Mouse (Mus musculus): ENCODE measurements at regions not wholly inside any gene's neighbourhood (a gene's known extent, or its start where the extent isn't known, plus 50 kb on each side); places are given as distances from the start of the nearest gene placed in this dataset.
A peak's percentile ranks its signal among the peaks of the same experiment; 100 is the strongest.
"Not testable (repeated sequence)": the region's sequence is repeated elsewhere in the genome, so short reads cannot be mapped to it uniquely, and the experiment has no call there.

GRCm38 (mm10) chr4:51868250-51868649, 570.8 kb upstream of the Smc2 start:
- Histone ChIP-seq H3K27ac (no peak overlapping the region), H3K4me3 (no peak overlapping the region)
- DNase-seq (ENCODE audit: low spot score in 2 of 2) = no peak
- TF ChIP-seq CTCF (conservative IDR thresholded peaks at IDR 0.05) = no peak

- DNase-seq (ENCODE audit: low spot score in 2 of 2); H3K4me3 ChIP-seq; H3K27ac ChIP-seq: not testable (repeated sequence)
Observed at GRCm38 (mm10) chr4:51868716-51869115, 570.3 kb upstream of the Smc2 start.

GRCm38 (mm10) chr4:51885460-51885859, 553.6 kb upstream of the Smc2 start:
- no peak for TF ChIP-seq CTCF (conservative IDR thresholded peaks at IDR 0.05)
- Histone ChIP-seq H3K4me3 (no peak overlapping the region), H3K27ac (no peak overlapping the region)
- no peak for DNase-seq (ENCODE audit: low spot score in 2 of 2)

- TF ChIP-seq CTCF (conservative IDR thresholded peaks at IDR 0.05) = no peak
- DNase-seq (ENCODE audit: low spot score in 2 of 2) = no peak
- no peak overlapping the region for H3K4me3 ChIP-seq
- H3K27ac ChIP-seq = no peak overlapping the region
Observed at GRCm38 (mm10) chr4:51889280-51889679, 549.8 kb upstream of the Smc2 start.

GRCm38 (mm10) chr4:51928245-51928644, 510.8 kb upstream of the Smc2 start:
- Histone ChIP-seq H3K27ac (no peak overlapping the region), H3K4me3 (no peak overlapping the region)
- no peak for DNase-seq (ENCODE audit: low spot score in 2 of 2)
- TF ChIP-seq CTCF (conservative IDR thresholded peaks at IDR 0.05) = no peak

GRCm38 (mm10) chr4:51969751-51970150, 469.3 kb upstream of the Smc2 start:
- peak overlapping the region; percentile 22 for H3K4me3 ChIP-seq
- DNase-seq (ENCODE audit: low spot score in 2 of 2) = peak in 1 of 2 experiments; percentile 19
- peak overlapping the region; percentile 70 for H3K27ac ChIP-seq
- TF ChIP-seq CTCF (conservative IDR thresholded peaks at IDR 0.05) = no peak

- H3K27ac ChIP-seq = no peak overlapping the region
- no peak for DNase-seq (ENCODE audit: low spot score in 2 of 2)
- no peak overlapping the region for H3K4me3 ChIP-seq
- no peak for TF ChIP-seq CTCF (conservative IDR thresholded peaks at IDR 0.05)
Observed at GRCm38 (mm10) chr4:51978962-51979361, 460.1 kb upstream of the Smc2 start.

GRCm38 (mm10) chr4:51992482-51992881, 446.6 kb upstream of the Smc2 start:
- no peak for DNase-seq (ENCODE audit: low spot score in 2 of 2)
- Histone ChIP-seq H3K27ac (no peak overlapping the region), H3K4me3 (no peak overlapping the region)
- no peak for TF ChIP-seq CTCF (conservative IDR thresholded peaks at IDR 0.05)

- TF ChIP-seq CTCF (conservative IDR thresholded peaks at IDR 0.05) = no peak
- no peak overlapping the region for H3K27ac ChIP-seq
- DNase-seq (ENCODE audit: low spot score in 2 of 2) = no peak
- H3K4me3 ChIP-seq = no peak overlapping the region
Observed at GRCm38 (mm10) chr4:52036765-52037353, 402.2 kb upstream of the Smc2 start.

GRCm38 (mm10) chr4:52043404-52043803, 395.6 kb upstream of the Smc2 start:
- no peak for TF ChIP-seq CTCF (conservative IDR thresholded peaks at IDR 0.05)
- DNase-seq (ENCODE audit: low spot score in 2 of 2) = no peak
- Histone ChIP-seq H3K27ac (no peak overlapping the region), H3K4me3 (no peak overlapping the region)

GRCm38 (mm10) chr4:52050948-52051347, 388.1 kb upstream of the Smc2 start:
- DNase-seq (ENCODE audit: low spot score in 2 of 2) = peak; percentile 13 to 23
- no peak overlapping the region for H3K4me3 ChIP-seq
- no peak for TF ChIP-seq CTCF (conservative IDR thresholded peaks at IDR 0.05)
- H3K27ac ChIP-seq = peak overlapping the region; percentile 43; the same call in 1 of the 2 replicates

GRCm38 (mm10) chr4:52056031-52056430, 383.0 kb upstream of the Smc2 start:
- Histone ChIP-seq H3K27ac (no peak overlapping the region), H3K4me3 (no peak overlapping the region)
- no peak for DNase-seq (ENCODE audit: low spot score in 2 of 2)
- TF ChIP-seq CTCF (conservative IDR thresholded peaks at IDR 0.05) = no peak

GRCm38 (mm10) chr4:52060031-52060430, 379.0 kb upstream of the Smc2 start:
- no peak overlapping the region for H3K27ac ChIP-seq
- no peak for TF ChIP-seq CTCF (conservative IDR thresholded peaks at IDR 0.05)
- no peak for DNase-seq (ENCODE audit: low spot score in 2 of 2)
- no peak overlapping the region for H3K4me3 ChIP-seq

GRCm38 (mm10) chr4:52099187-52099586, 339.9 kb upstream of the Smc2 start:
- Histone ChIP-seq H3K27ac (peak overlapping the region; percentile 61), H3K4me3 (no peak overlapping the region)
- DNase-seq (ENCODE audit: low spot score in 2 of 2) = peak; percentile 18 to 53
- no peak for TF ChIP-seq CTCF (conservative IDR thresholded peaks at IDR 0.05)

GRCm38 (mm10) chr4:52105887-52106286, 333.2 kb upstream of the Smc2 start:
- no peak for DNase-seq (ENCODE audit: low spot score in 2 of 2)
- TF ChIP-seq CTCF (conservative IDR thresholded peaks at IDR 0.05) = no peak
- H3K4me3 ChIP-seq = no peak overlapping the region
- no peak overlapping the region for H3K27ac ChIP-seq
